Mouse (Mus musculus): ENCODE data around the gene Prr7.
"Not testable (repeated sequence)": the region's sequence is repeated elsewhere in the genome, so short reads cannot be mapped to it uniquely, and the experiment has no call there.

The Prr7 gene

DNA sequence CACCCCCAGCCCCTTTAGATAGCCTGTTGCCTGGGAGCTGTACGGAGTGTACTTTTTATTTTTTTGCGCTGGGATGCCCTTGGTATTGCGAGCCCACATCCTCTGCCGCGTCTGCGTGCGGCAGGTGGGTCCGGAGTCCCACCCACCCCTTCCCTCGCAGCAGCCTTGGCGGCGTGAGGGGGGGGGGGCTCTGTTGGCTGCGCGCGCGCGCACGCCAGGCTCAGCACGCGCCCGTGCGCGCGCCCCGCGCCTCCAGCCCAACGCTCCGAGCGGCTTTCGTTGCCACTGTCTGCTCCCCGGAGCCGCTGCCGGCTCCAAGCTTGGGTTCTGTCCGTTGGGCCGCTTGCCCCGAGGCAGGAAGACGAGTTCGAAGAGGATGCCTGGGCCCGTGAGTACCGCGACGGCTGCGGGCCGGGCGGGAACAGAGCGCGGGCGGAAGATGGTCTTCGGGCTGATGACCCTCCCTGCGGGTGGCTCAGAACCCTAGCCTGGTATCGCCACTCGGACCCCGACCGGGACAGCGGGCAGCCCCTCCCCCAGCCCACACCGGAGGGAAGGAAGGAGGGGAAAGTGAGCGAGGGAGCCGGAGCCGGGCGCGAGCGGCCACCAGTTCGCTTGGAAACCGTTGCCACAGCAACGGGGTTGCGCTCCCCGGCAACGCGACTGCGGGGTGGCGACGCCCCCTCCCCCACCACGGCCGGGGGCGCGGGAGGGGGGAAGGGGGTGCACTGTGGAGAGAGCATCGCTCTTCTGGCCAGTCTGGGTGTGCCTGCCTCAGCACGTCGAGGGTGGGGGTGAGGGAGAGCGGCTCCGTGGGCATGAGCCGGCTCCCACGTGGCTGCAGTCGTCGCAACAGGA lies at the start of gene Prr7:
TSS of gene Prr7 (plus strand) at position 241 of the 858 bp plus-strand sequence.
- DNase-seq (ENCODE audit: low spot score in 2 of 2) = peak; percentile 41 to 80

DNA sequence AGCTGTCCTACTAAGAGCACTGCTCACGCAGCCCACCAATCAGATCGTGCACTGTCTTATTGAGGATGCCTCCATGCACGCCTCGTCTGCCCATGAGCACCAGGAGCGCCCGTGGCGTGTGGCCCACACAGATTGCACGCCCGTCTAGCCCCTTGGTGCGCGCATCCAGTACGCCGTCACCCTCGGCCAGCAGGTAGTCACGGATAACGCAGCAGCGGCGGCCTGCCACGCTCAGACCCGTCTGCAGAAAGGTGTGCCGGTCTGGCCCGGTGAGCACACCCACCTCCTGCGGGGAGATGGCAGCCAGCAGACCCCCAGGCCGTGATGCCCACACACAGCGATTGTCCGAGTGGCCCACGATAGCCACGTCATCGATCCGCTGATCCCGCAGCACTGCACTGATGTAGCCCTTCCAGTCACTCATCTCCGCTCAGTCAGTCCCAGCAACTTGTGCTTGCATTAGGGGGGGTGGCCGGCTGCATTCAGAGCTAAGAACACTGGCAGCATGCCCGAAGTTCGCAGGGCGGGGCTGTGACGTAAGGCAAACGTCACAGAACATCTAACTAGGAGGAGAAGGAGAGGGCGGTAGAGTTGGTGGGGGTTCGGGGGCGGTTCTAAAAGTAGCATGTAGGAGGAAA lies 49.2 kb upstream of the Prr7 start, which contains the start of gene Pfn3:
TSS of gene Pfn3 (minus strand) at position 490 of the 638 bp plus-strand sequence.
- no peak for DNase-seq (ENCODE audit: low spot score in 2 of 2)

DNA sequence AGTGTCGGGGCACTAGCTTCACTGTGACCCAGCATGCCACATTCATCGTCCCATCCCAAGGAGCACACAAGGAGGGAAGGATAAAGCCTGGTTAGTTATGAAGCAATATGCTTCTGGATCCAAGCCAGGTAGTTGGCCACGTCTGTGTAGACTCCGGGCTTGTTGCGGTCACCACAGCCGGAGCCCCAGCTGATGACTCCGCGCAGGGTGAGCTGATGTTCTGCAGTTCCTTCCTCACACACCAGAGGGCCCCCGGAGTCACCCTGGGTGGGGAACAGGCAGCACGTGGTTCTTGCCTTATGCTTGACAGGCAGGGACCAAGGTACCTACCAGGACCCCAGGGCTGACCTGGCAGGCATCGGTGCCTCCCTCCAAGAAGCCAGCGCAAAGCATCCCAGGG lies 46.1 kb upstream of the Prr7 start:
- peak; percentile 87 to 96 for DNase-seq (ENCODE audit: low spot score in 2 of 2)

DNA sequence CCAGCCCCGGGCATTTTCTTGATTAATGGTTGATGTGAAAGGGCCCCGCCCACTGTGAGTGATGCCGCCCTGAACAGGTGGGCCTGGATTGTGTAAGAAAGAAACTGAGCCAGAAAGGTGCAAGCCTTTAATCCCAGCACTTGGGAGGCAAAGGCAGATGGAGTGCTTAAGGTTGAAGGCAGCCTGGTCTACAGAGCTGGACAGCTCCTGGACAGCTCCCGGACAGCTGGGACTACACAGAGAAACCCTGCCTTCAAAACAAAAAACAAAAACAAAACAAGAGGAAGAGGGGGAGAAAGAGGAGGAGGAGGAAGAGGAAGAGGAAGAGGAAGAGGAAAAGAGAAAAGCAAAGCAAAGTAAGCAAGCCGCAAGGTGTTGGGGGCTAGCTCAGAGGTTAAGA lies 44.9 kb upstream of the Prr7 start:
- no peak for DNase-seq (ENCODE audit: low spot score in 2 of 2)

DNA sequence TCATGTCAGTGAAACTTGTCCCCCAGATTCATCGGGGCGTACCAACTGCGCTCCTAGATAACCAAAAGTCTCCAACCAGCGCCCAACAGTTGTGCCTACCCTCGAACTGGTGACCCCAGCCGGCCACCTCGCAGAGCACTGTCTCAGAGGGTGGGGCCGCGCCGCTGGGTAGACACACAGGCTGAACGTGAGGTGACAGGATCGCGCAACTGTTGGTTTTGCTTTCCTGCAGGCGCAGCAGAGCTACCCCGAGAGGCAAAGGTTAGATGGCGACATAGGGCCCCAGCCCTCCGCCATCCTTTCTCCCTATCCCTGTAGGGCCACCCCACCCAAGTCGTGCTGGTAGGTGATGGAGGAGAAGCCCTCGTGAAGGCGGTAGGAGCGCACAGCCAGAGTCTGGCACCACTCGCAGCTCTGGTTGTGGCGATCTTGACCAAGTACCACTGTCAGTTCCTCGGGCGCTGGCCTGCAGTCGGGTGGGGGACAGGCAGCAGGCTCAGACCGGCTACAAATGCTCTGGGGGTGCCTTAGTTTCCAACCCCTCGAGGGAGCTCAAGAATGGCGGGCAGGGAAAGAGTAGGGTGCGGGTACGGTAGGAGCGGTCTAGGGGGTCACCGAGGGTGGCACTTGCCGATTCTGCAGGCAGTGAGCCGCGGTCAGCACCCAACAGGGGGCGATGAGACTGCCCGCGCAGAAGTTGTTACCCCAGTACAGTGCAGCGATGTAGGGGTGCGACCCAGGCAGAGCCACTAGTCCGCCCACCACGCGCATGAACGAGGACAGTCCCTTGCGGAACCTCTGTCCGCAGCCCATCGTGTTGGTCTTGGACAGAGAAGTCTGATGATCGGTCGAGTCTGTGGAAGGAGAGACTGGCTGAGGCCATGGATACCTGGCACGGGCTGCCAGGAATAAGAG lies 43.8 kb upstream of the Prr7 start:
- no peak for DNase-seq (ENCODE audit: low spot score in 2 of 2)

DNA sequence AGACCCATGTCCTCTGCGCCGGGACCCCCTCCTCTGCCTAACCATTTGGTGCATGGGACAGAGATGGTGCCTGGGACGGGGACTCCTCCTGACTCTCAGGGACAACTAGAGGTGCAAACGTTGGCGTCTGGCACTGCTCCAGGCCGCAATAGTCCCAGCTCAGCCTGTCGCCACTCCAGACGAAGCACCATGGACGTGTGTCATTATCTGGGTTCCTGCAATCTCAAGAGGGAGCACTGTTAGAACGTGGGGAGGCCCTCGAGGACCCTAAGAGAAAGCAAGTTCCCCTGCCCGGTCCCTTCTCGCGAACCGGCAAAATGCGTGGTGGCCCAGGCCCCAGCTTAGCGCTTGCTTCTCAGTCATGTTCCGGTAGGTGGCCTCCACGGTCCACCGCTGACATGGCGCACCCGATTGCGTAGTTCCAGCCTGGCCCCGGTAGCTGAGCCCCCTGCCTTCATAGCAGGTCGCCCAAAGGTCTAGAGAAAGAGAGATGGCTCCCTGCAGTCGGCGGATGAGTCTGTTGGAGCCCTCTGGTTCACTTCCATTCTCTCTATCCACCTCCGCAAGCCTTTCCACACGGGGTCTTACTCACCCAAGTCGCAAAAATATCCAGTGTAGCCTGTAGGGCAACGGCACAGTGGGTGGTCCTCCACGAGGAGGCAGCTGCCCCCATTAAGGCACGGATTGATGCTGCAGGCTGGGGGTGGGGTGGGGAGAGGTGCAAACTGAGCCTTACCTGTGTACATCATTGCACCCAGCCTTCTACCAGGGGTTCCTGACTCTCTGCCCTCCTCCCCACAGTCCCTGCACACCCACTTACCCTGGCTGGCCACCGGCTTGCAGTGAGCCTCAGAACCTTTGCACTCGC lies 42.9 kb upstream of the Prr7 start:
- peak; percentile 75 to 83 for DNase-seq (ENCODE audit: low spot score in 2 of 2)

DNA sequence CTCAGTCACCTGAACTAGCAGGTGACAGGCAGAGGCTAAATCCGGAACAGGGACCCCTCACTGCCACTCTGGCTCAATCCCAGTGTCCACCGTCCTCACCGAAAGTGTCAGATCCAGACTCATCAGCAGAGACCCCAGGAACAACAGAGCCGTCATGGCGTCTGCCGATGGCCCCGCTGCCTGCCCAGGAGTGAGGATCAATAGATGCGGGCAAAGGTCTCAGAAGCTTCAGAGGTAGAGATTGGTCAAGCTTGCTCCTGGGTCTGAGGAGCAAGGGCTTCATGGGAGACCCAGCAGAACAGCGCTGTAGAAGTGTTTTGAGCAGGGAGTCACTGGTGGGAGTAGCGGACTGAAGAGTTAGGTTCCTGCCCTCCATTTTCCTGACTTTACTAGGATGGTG lies 37.5 kb upstream of the Prr7 start, which contains the start of gene F12:
TSS of gene F12 (minus strand) at position 181 of the 400 bp plus-strand sequence.
- DNase-seq (ENCODE audit: low spot score in 2 of 2) = no peak

DNA sequence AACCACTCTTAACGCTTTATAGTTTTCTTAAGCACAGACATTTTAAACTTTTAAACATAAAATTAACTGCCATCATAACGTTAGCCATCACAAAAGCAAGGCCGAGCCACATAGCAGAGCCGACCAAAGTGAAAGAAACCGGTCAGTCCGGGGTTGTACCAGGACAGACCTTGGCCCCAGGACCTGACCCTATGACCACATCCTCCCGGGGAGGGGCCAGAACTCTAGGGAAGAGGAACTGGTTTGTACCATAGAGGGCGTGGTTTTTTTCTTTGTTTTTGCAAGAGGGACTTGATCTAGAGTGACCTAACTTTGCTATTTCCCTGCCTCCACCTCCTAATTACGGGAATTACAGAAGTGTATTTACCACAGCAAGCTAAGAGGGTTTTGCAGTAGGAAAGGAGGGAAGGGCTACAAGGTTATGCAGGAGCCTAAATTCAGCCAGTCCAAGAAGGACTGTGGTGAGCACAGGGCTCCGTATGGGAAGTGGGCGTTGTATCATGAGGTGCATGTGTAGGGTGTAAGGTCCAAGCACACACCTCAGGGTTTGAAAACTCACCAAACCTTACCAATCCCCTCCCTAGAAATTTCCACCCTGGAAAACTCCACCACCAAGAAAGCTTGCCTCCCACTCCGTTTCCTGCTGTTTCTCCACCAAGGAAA lies 34.7 kb upstream of the Prr7 start:
- DNase-seq (ENCODE audit: low spot score in 2 of 2) = peak; percentile 67 to 76

DNA sequence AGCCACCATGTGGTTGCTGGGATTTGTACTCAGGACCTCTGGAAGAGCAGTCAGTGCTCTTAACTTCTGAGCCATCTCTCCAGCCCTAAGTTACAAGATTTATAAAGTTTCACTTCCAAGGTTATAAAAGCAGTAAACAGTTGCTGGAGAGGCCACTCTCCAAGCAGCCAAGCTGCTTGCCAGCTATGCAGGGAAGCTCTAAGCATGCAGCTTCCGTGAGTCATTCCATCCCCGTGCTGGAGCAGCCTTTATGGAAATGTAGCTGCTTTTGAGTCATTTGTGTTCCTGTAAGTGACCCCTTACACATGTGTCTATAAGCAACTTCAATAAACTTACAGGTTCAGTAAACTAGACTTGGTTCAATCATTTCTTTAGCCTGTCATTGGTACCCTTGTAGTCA lies 33.5 kb upstream of the Prr7 start:
- DNase-seq (ENCODE audit: low spot score in 2 of 2) = no peak

DNA sequence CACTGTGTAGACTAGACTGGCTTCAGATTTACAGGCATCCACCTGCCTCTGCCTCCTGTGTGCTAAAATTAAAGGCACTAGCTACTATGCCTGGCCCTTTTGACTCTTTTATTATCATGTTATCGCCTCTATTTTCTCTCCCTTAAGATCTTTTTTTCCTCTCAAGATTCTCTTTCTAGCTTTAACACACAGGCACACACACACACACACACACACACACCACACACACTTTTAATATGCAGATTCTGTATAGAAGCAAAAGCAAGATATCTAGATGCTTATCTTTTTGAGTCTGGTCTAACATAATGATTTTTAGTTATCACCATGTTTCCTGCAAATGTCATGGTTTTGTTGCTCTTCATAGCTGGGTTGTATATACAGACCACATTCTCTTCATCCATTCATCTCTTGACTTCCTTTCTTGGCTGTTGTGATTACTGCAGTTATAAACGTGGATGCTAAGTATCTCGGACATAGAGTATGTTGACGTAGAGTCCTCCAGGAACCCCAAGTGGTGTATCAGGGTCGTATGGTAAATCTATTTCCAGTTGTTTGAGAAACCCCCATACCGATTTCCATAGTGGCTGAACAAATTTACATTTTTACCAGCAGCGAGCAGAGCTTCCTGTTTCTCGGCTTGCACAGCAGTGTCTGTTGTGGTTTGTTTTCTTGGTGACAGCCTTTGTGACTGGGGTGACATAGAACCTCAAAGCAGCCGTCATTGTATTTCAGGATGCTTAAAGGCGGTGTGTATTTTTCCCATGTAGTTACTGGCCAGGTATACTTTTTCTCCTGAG lies 32.0 kb upstream of the Prr7 start:
- DNase-seq (ENCODE audit: low spot score in 2 of 2) = no peak

DNA sequence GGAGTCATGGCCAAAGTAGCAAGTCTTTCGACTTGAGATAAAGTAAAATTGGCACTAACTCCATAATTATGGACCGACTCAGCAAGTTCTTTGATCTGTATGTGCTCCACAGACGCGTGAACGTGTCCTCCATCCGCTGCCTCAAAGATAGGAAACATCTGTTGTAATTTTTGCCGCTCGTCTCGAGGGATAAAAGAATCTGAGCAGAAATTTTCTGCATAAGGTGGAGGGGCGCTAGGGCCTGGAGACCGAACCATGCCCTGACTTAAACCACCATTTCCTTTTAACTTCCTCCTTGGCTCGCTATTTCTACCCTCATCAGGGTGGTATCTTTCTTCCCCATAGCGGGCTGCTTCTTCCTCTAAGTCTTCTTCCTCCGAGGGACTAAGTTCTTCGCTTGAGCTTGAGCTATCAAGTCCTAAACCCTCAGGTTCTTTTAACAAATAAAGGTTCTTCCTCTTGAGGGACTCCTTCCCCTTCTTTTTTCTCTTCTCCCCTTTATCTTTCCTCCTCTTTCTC lies 26.9 kb upstream of the Prr7 start:
- not testable (repeated sequence) for DNase-seq (ENCODE audit: low spot score in 2 of 2)

DNA sequence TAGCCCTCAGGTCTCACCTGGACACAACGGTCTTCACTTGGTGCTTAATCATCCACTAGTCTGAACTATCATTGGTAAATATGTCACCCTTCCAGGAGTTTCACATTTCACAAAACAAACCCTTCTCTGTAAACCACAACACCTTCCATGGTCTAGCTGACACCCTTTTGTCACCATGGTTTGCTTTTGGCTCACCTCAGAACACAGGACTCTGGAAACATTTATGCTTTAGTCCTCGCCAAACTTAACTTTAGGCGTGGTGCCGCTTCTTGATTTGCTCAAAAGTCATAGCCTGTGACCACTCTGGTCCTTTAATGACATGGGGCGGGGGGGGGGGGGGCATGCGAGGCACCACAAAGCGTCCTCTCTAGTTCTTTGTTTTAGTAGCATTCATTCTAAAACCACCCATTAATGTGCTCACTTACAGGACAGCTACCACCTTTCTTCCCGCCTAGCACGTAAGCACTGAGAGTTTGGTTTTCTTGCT lies 20.2 kb upstream of the Prr7 start:
- DNase-seq (ENCODE audit: low spot score in 2 of 2) = no peak

DNA sequence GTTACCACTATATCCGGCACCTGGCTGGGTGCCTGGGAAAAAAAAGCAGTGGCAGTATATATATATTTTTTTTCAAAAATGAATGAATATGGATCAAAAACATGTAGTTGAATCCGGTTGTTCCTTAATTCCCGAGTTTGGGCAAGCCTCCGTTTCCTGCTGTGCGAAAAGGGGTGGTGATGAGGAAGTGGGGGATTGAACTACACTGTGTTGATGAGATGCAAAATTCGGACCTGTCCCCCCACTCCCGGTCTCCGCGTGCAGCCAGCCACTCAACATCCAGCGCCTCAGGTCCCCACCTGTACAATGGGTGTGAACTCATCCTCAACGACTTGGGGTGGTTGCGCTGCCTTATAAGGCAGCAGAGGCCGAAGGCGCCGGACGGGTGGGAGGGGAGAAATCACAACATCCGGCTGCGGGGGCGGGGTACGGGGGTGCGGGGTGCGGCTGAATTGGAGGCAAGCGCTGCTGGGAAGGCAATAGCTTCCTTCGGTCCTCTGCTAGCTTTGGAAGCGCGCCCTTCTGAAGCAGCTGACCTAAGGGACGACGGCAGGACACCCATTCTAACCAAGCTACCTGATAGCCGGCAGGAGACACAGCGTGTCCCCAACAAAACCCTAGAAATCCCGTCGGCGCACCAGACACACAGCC lies 19.7 kb upstream of the Prr7 start:
- peak; percentile 80 to 90 for DNase-seq (ENCODE audit: low spot score in 2 of 2)

DNA sequence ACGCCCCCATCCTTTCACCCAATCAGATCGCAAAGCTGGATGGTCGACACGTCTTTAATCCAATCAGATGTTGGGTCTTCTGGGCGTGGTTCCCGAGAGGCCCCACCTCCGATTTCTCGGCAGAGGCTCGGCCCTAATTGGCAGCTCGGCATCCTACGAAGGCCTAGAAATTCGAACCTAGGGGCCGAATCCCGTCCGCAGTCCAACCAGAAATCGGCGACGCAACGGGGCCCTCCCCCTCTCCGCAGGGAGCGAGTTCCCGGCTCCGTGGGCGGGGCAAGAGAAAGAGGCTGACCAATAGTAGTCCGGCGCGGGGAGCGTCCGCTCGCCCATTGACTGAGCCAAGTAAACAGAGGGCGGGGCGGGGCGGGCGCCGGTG lies 19.1 kb upstream of the Prr7 start, which contains the start of gene Grk6:
TSS of gene Grk6 (plus strand) at position 136 of the 379 bp plus-strand sequence.
- peak; percentile 99 for DNase-seq (ENCODE audit: low spot score in 2 of 2)

DNA sequence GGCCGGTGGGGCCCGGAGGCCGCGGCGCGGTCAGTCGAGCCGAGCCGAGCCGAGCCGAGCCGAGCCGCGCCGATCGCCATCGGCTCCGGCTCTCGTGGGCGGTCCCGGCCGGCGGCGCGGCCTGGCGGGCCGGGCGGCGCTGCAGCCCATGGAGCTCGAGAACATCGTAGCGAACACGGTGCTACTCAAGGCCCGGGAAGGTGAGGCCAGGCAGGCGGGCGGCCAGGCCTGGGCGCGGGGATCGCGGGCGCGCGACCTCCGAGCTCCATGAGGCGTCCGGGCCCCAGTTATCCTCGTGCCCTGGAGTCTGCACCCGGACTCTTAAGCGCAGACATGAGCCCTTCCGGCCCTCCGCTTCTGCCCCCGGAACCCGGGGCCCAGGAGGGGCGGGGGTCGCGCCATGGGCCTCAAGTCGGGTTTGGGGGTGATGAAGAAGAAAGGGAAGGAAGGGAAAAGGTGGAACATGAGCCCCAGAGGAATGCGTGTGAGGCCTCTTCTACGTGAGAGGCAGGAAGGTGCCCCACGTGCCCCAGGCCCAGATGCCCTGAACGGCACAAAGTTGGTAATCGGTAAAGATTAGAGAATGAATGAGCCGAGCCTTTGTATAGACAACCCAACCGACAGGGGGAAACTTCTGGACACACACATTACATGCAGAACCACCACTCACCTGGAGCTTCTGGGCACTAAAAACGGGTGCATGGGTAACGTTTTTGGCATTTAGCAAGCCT lies 18.5 kb upstream of the Prr7 start:
- no peak for DNase-seq (ENCODE audit: low spot score in 2 of 2)

DNA sequence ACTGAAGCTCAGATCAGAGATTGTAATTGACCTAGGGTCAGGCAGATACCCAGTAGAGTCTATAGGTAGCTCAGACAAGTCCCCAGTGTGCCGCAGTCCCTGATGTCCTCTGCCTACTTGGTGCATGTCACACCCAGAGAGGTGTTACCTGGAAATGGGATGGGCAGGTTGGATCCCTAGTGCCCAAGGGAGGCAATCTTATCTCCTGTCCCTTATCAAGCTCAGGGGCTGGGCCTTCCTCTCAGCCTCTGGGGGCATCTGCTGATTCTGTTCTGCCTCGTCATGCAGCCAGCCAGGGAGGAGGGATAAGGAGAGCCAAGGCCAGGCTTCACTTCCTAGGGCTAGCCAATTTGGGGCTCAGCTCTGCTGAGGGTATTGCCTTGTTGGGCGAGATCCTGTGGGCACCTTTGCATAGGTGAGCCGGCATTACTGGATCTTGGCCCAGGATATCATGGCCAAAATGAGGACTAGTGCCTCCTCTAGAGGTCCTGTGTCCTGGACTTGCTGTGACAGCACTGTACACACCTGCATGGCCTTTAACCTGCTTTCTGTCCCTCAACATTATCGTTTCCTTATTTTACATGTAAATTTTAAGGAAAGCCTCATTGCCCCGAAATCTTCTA lies 17.5 kb upstream of the Prr7 start:
- DNase-seq (ENCODE audit: low spot score in 2 of 2) = peak in 1 of 2 experiments; percentile 59

DNA sequence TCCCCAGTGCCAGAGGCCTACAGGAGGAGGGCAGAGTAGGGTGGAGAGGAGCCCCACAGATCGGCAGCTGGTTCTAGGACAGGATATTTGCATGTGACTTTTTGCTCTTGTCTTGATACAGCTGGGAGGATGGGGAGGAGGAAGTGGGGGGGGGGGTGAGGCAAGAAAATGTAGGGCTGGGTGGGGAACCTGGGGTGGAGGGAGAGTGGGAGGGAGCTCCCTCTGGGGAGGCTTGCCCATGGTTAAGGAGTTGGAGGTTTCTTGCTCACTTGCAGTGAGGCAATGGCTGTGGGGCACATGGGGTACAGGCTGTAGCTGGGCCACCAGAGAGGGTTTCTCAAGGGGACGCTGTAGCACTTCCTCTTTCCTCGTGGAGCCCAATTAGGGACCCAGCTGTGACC lies 16.5 kb upstream of the Prr7 start:
- peak; percentile 72 to 82 for DNase-seq (ENCODE audit: low spot score in 2 of 2)

All from spleen, postnatal 4 days (tissue).